Mouse (Mus musculus) regulatory T cell (primary cell): ENCODE measurements at regions not wholly inside any gene's neighbourhood (a gene's known extent, or its start where the extent isn't known, plus 50 kb on each side); places are given as distances from the start of the nearest gene placed in this dataset.

Source experiments
- in situ Hi-C: fragments of 300-600 bp; cut with MboI, MseI; formaldehyde crosslinking; loops from one replicate; pipeline ENCODE4 v1.15.1; 2025; ENCODE audit warnings: high pct_unique_total_duplicates

- in situ Hi-C loops, result loop anchor here (25.0 kb wide), 1 partner anchor 1806 kb away; the partner anchor contains the start of genes Rsrc1 and Shox2
Observed at GRCm38 (mm10) chr3:68792883-68793282, 76.5 kb upstream of the 1110032F04Rik start.

GRCm38 (mm10) chr3:68793923-68794322 is 75.5 kb upstream of the 1110032F04Rik start:
- in situ Hi-C loops, result loop anchor here (25.0 kb wide), 1 partner anchor 1807 kb away; the partner anchor contains the start of genes Rsrc1 and Shox2

- in situ Hi-C loops, result loop anchor here (25.0 kb wide), 1 partner anchor 1807 kb away; the partner anchor contains the start of genes Rsrc1 and Shox2
Observed at GRCm38 (mm10) chr3:68794380-68795014, 74.9 kb upstream of the 1110032F04Rik start.

GRCm38 (mm10) chr3:68795641-68796040 is 73.7 kb upstream of the 1110032F04Rik start:
- in situ Hi-C loops, result loop anchor here (25.0 kb wide), 1 partner anchor 1808 kb away; the partner anchor contains the start of genes Rsrc1 and Shox2

GRCm38 (mm10) chr3:68798408-68798807 is 71.0 kb upstream of the 1110032F04Rik start:
- in situ Hi-C loops, result loop anchor here (25.0 kb wide), 1 partner anchor 1811 kb away; the partner anchor contains the start of genes Rsrc1 and Shox2

- in situ Hi-C loops, result loop anchor here (5.0 kb wide), 1 partner anchor 103 kb away; no protein-coding TSS in a partner anchor
Observed at GRCm38 (mm10) chr3:68808866-68809265, 60.5 kb upstream of the 1110032F04Rik start.

- in situ Hi-C loops, result no loop called here
Observed at GRCm38 (mm10) chr3:68813461-68813860, 55.9 kb upstream of the 1110032F04Rik start.

GRCm38 (mm10) chr3:68814011-68814690 is 55.2 kb upstream of the 1110032F04Rik start:
- in situ Hi-C loops, result no loop called here

- in situ Hi-C loops, result no loop called here
Observed at GRCm38 (mm10) chr3:68815621-68816020, 53.8 kb upstream of the 1110032F04Rik start.

GRCm38 (mm10) chr3:68817321-68817720 is 52.1 kb upstream of the 1110032F04Rik start:
- in situ Hi-C loops, result no loop called here
